Mouse (Mus musculus) lung, adult 2 months (tissue): ENCODE results near the gene Olfr120.

Source experiments
- CTCF ChIP-seq: fragments of 200-500 bp; IDR thresholded peaks from 2 replicates; pipeline ENCODE4 v1.5.1; 2011; ENCODE audit warnings: mild to moderate bottlenecking, low read length, control low read depth; ENCODE audit not compliant: insufficient read depth
- POLR2A ChIP-seq: fragments of 200-500 bp; IDR thresholded peaks from 2 replicates; pipeline ENCODE4 v1.6.1; 2011; ENCODE audit warnings: low read depth, mild to moderate bottlenecking, control low read depth, low read length, borderline replicate concordance; ENCODE audit errors: extremely low read depth

GRCm38 (mm10) chr17:37768307-37768706, 46.7 kb downstream of the Olfr120 start, which contains the start of gene Olfr122:
- TF ChIP-seq CTCF (no peak), POLR2A (no peak)
